9 mouse cellular contexts compared by ENCODE assay signal in the genomic region with DNA sequence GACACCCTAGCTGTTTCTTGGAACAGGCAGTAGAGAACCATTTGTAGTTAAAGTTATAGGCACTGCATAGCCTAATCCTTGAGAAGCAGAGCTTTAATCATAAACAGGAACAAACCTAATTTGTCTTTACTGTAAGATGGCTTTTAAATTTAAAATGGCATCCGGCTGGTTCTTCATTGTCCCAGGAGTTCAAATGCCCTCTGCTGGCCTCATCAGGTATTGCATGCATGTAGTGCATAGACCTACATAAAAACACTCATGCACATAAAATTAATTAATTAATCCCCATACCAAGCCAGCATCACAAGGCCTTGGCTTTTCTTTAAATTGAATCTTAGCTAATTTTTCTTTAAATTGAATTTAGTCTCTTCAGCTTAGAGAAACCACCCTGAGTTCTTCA.
DNase-seq lines count a peak whose midpoint lies in the region; ATAC-seq lines count a peak whose summit lies in the region.
"Had no signal": no experiment of that assay in that cellular context is flagged by ENCODE, and none has a peak within 500 bp of the region (broad histone marks: within the 10 kb centered on the region; RNA-seq: fewer than 3 reads in every experiment).

No protein-coding gene starts in this region.

- no peak overlapping the region for H3K4me2 ChIP-seq in hindbrain, embryonic 14.5 days (replicated peaks)
- H3K4me2 ChIP-seq in hindbrain, embryonic 13.5 days = no peak overlapping the region
- H3K4me2 ChIP-seq: hindbrain, embryonic 15.5 days; neural tube, embryonic 12.5 days had no signal

- no peaks in the 10 kb centered on the region for H3K36me3 ChIP-seq in hindbrain, embryonic 14.5 days (replicated peaks; ENCODE audit: control insufficient read depth, insufficient read depth)
- H3K36me3 ChIP-seq in hindbrain, embryonic 13.5 days = no peaks in the 10 kb centered on the region
- H3K36me3 ChIP-seq: hindbrain, embryonic 15.5 days; neural tube, embryonic 12.5 days had no signal

- no peaks in the 10 kb centered on the region for H3K9me3 ChIP-seq in hindbrain, embryonic 14.5 days (ENCODE audit: control insufficient read depth, low read length)
- H3K9me3 ChIP-seq in hindbrain, embryonic 13.5 days = no peaks in the 10 kb centered on the region; the same call in 1 of the 2 replicates
- H3K9me3 ChIP-seq: hindbrain, embryonic 15.5 days had no signal

- no peak overlapping the region for H3K4me3 ChIP-seq in hindbrain, embryonic 14.5 days (replicated peaks; ENCODE audit: low read length)
- no peak overlapping the region for H3K4me3 ChIP-seq in hindbrain, embryonic 13.5 days
- H3K4me3 ChIP-seq: hindbrain, embryonic 15.5 days; neural tube, embryonic 12.5 days had no signal

- no peak overlapping the region for H3K27ac ChIP-seq in hindbrain, embryonic 14.5 days
- H3K27ac ChIP-seq in hindbrain, embryonic 13.5 days = no peak overlapping the region
- H3K27ac ChIP-seq: hindbrain, embryonic 15.5 days; neural tube, embryonic 12.5 days had no signal

- H3K9ac ChIP-seq in hindbrain, embryonic 14.5 days = no peak overlapping the region
- no peak overlapping the region for H3K9ac ChIP-seq in hindbrain, embryonic 13.5 days
- H3K9ac ChIP-seq: hindbrain, embryonic 15.5 days; neural tube, embryonic 12.5 days had no signal

- no peaks in the 10 kb centered on the region for H3K27me3 ChIP-seq in hindbrain, embryonic 14.5 days (ENCODE audit: control insufficient read depth, insufficient read depth, low read length)
- H3K27me3 ChIP-seq in hindbrain, embryonic 13.5 days = no peaks in the 10 kb centered on the region
- H3K27me3 ChIP-seq: hindbrain, embryonic 15.5 days; neural tube, embryonic 12.5 days had no signal

- H3K4me1 ChIP-seq in hindbrain, embryonic 14.5 days (replicated peaks; ENCODE audit: control insufficient read depth, insufficient read depth, low read length) = no peaks in the 10 kb centered on the region
- H3K4me1 ChIP-seq in hindbrain, embryonic 13.5 days (replicated peaks) = peaks cover 4% of the 10 kb centered on the region; the same call in 1 of the 2 replicates
- H3K4me1 ChIP-seq: hindbrain, embryonic 15.5 days; neural tube, embryonic 12.5 days had no signal

- WGBS in hindbrain, embryonic 14.5 days = 84% methylated on average over 1 of the region's 1 CpGs
- WGBS in hindbrain, embryonic 13.5 days = 69% methylated on average over 1 of the region's 1 CpGs

- peak; percentile 38 for DNase-seq in hindbrain, embryonic 14.5 days (ENCODE audit: low spot score)
- DNase-seq in urinary bladder, postnatal 14 days (ENCODE audit: low spot score) = peak; percentile 26
- DNase-seq in urinary bladder, postnatal 36 days (ENCODE audit: low spot score in 2 of 2) = no peak
- DNase-seq in induced T-regulatory cell, adult 2 months (ENCODE audit: low read depth) = peak; percentile 65
- DNase-seq in frontal cortex, postnatal 14 days (ENCODE audit: low spot score in 2 of 2) = no peak

- ATAC-seq in hindbrain, embryonic 14.5 days (ENCODE audit: low FRiP score) = no peak
- ATAC-seq in hindbrain, embryonic 13.5 days (ENCODE audit: low FRiP score) = no peak
- no peak for ATAC-seq in monocyte, adult 5-6 weeks (replicated peaks; ENCODE audit: insufficient number of reproducible peaks, low FRiP score, low TSS enrichment, poor library complexity, severe bottlenecking)

Comparison
In these comparisons a context has a peak if more than half of its experiments do, and no peak if none do; other contexts are left out.
1. DNase-seq: peak in hindbrain, embryonic 14.5 days (single experiment), urinary bladder, postnatal 14 days (single experiment) and induced T-regulatory cell, adult 2 months (single experiment); none in urinary bladder, postnatal 36 days (0 of 2) and frontal cortex, postnatal 14 days (0 of 2).